Mouse (Mus musculus): ENCODE results near the gene Slc7a7. TPM values are rescaled to one million over a fixed set of nuclear protein-coding genes. Genes with fewer than 3 reads are reported as not detected.

The Slc7a7 gene
- 51.0 and 56.3 TPM in 2 replicates for polyA plus RNA-seq (2015; fragmentation: Nextera tagmentation; extraction: Ambion mirVana)

- H3K4me2 ChIP-seq (replicated peaks), result peak within 1 kb of the TSS; percentile 33
- H3K9me3 ChIP-seq, result no peaks in the 10 kb centered on the region; the same call in 1 of the 2 replicates
- no peaks in the 10 kb centered on the region for H3K36me3 ChIP-seq
- ATAC-seq, result no peak
- H3K4me1 ChIP-seq (replicated peaks), result peaks cover 28% of the 10 kb centered on the region
- H3K27ac ChIP-seq, result no peak within 1 kb of the TSS
- H3K27me3 ChIP-seq (replicated peaks), result no peaks in the 10 kb centered on the region
- H3K9ac ChIP-seq, result no peak within 1 kb of the TSS; the same call in 1 of the 2 replicates
- H3K4me3 ChIP-seq (replicated peaks), result no peak within 1 kb of the TSS
- WGBS, result 17% methylated on average over 19 of the region's 19 CpGs
These were observed at the start of gene Slc7a7 for GRCm38 (mm10) chr14:54417623-54418081. TSS of gene Slc7a7 (minus strand) at chr14:54417780.

- ATAC-seq, result peak; percentile 82
- Histone ChIP-seq H3K4me2 (replicated peaks) (peak overlapping the region; percentile 72), H3K27me3 (replicated peaks) (no peaks in the 10 kb centered on the region), H3K4me3 (replicated peaks) (peak overlapping the region; percentile 92), H3K4me1 (replicated peaks) (0 out of 2 replicates have a peak, but pooled peaks cover 3% of the 10 kb centered on the region), H3K27ac (peak overlapping the region; percentile 85), H3K36me3 (peaks cover 19% of the 10 kb centered on the region), H3K9me3 (no peaks in the 10 kb centered on the region), H3K9ac (peak overlapping the region; percentile 78)
- under 1% methylated on average over 57 of the region's 57 CpGs for WGBS
These were observed 46.9 kb upstream of the Slc7a7 start for GRCm38 (mm10) chr14:54464293-54465005.

GRCm38 (mm10) chr14:54463959-54464292 is 46.3 kb upstream of the Slc7a7 start, which contains the start of gene Lrp10:
TSS of gene Lrp10 (plus strand) at chr14:54464137.
- 0 out of 2 replicates have a peak, but pooled peaks cover 3% of the 10 kb centered on the region for H3K4me1 ChIP-seq (replicated peaks)
- peak; percentile 93 for ATAC-seq
- under 1% methylated on average over 35 of the region's 35 CpGs for WGBS
- H3K9me3 ChIP-seq, result no peaks in the 10 kb centered on the region
- H3K36me3 ChIP-seq, result peaks cover 14% of the 10 kb centered on the region
- no peaks in the 10 kb centered on the region for H3K27me3 ChIP-seq (replicated peaks)
- H3K4me3 ChIP-seq (replicated peaks), result peak within 1 kb of the TSS; percentile 92
- H3K9ac ChIP-seq, result peak within 1 kb of the TSS; percentile 78
- H3K4me2 ChIP-seq (replicated peaks), result peak within 1 kb of the TSS; percentile 72
- peak within 1 kb of the TSS; percentile 85 for H3K27ac ChIP-seq

GRCm38 (mm10) chr14:54463108-54463958 is 45.8 kb upstream of the Slc7a7 start:
- peak overlapping the region; percentile 78; the same call in 1 of the 2 replicates for H3K9ac ChIP-seq
- 0 out of 2 replicates have a peak, but pooled peaks cover 3% of the 10 kb centered on the region for H3K4me1 ChIP-seq (replicated peaks)
- peak overlapping the region; percentile 92 for H3K4me3 ChIP-seq (replicated peaks)
- peak overlapping the region; percentile 72 for H3K4me2 ChIP-seq (replicated peaks)
- peak; percentile 57 for ATAC-seq
- H3K9me3 ChIP-seq, result no peaks in the 10 kb centered on the region
- WGBS, result 13% methylated on average over 12 of the region's 12 CpGs
- H3K27me3 ChIP-seq (replicated peaks), result no peaks in the 10 kb centered on the region
- H3K36me3 ChIP-seq, result 0 out of 2 replicates have a peak, but pooled peaks cover 8% of the 10 kb centered on the region
- H3K27ac ChIP-seq, result peak overlapping the region; percentile 85

GRCm38 (mm10) chr14:54462146-54462545 is 44.6 kb upstream of the Slc7a7 start:
- Histone ChIP-seq H3K27ac (no peak overlapping the region), H3K4me2 (replicated peaks) (no peak overlapping the region), H3K9me3 (no peaks in the 10 kb centered on the region), H3K4me3 (replicated peaks) (no peak overlapping the region), H3K4me1 (replicated peaks) (0 out of 2 replicates have a peak, but pooled peaks cover 3% of the 10 kb centered on the region), H3K9ac (no peak overlapping the region), H3K36me3 (no peaks in the 10 kb centered on the region), H3K27me3 (replicated peaks) (no peaks in the 10 kb centered on the region)
- WGBS, result 61% methylated on average over 4 of the region's 4 CpGs
- no peak for ATAC-seq

GRCm38 (mm10) chr14:54457907-54458569 is 40.5 kb upstream of the Slc7a7 start:
- 81% methylated on average over 14 of the region's 14 CpGs for WGBS
- H3K4me3 ChIP-seq (replicated peaks), result no peak overlapping the region

GRCm38 (mm10) chr14:54454669-54455528 is 37.3 kb upstream of the Slc7a7 start:
- no peaks in the 10 kb centered on the region for H3K36me3 ChIP-seq
- H3K27me3 ChIP-seq (replicated peaks), result no peaks in the 10 kb centered on the region
- ATAC-seq, result peak; percentile 87
- WGBS, result 50% methylated on average over 11 of the region's 11 CpGs
- no peak overlapping the region for H3K9ac ChIP-seq
- H3K4me1 ChIP-seq (replicated peaks), result peaks cover 9% of the 10 kb centered on the region; the same call in 1 of the 2 replicates
- H3K9me3 ChIP-seq, result no peaks in the 10 kb centered on the region
- peak overlapping the region; percentile 72 for H3K27ac ChIP-seq
- no peak overlapping the region for H3K4me3 ChIP-seq (replicated peaks)
- 0 out of 2 replicates have a peak overlapping the region, but pooled peaks have one; percentile 18 for H3K4me2 ChIP-seq (replicated peaks)

More at GRCm38 (mm10) chr14:54457907-54458569, 40.5 kb upstream of the Slc7a7 start:
- H3K36me3 ChIP-seq, result no peaks in the 10 kb centered on the region
- no peak overlapping the region for H3K9ac ChIP-seq
- H3K4me1 ChIP-seq (replicated peaks), result peaks cover 9% of the 10 kb centered on the region; the same call in 1 of the 2 replicates
- H3K9me3 ChIP-seq, result no peaks in the 10 kb centered on the region
- H3K27ac ChIP-seq, result no peak overlapping the region
- H3K4me2 ChIP-seq (replicated peaks), result no peak overlapping the region
- no peaks in the 10 kb centered on the region for H3K27me3 ChIP-seq (replicated peaks)
- ATAC-seq, result no peak

- Histone ChIP-seq H3K4me1 (replicated peaks) (peaks cover 12% of the 10 kb centered on the region), H3K27me3 (replicated peaks) (no peaks in the 10 kb centered on the region), H3K9me3 (no peaks in the 10 kb centered on the region), H3K36me3 (no peaks in the 10 kb centered on the region), H3K27ac (no peak overlapping the region), H3K9ac (no peak overlapping the region), H3K4me3 (replicated peaks) (no peak overlapping the region), H3K4me2 (replicated peaks) (no peak overlapping the region)
- no peak for ATAC-seq
- 77% methylated on average over 9 of the region's 9 CpGs for WGBS
These were observed 36.0 kb upstream of the Slc7a7 start for GRCm38 (mm10) chr14:54453566-54453965.

- Histone ChIP-seq H3K9ac (no peak overlapping the region), H3K4me1 (replicated peaks) (peaks cover 17% of the 10 kb centered on the region), H3K4me2 (replicated peaks) (no peak overlapping the region), H3K9me3 (no peaks in the 10 kb centered on the region), H3K27ac (no peak overlapping the region), H3K36me3 (peaks cover 8% of the 10 kb centered on the region; the same call in 1 of the 2 replicates), H3K27me3 (replicated peaks) (no peaks in the 10 kb centered on the region), H3K4me3 (replicated peaks) (no peak overlapping the region)
- no peak for ATAC-seq
- WGBS, result 55% methylated on average over 3 of the region's 3 CpGs
These were observed 27.9 kb upstream of the Slc7a7 start for GRCm38 (mm10) chr14:54445476-54445875.

- Histone ChIP-seq H3K4me2 (replicated peaks) (peak overlapping the region; percentile 12; the same call in 1 of the 2 replicates), H3K36me3 (peaks cover 17% of the 10 kb centered on the region), H3K27me3 (replicated peaks) (no peaks in the 10 kb centered on the region), H3K9ac (no peak overlapping the region), H3K27ac (peak overlapping the region; percentile 88), H3K4me3 (replicated peaks) (no peak overlapping the region), H3K4me1 (replicated peaks) (peaks cover 17% of the 10 kb centered on the region), H3K9me3 (no peaks in the 10 kb centered on the region)
- WGBS, result 60% methylated on average over 15 of the region's 15 CpGs
- peak; percentile 52 for ATAC-seq
These were observed 26.4 kb upstream of the Slc7a7 start for GRCm38 (mm10) chr14:54443712-54444618.

All from intestine, embryonic 15.5 days (tissue).